Mouse (Mus musculus) cerebellum, adult 8-10 months (tissue): Measurements from ENCODE around the gene Gpx4.
"Not testable (repeated sequence)": the region's sequence is repeated elsewhere in the genome, so short reads cannot be mapped to it uniquely, and the experiment has no call there.

ENCODE experiments used
- DNase-seq: peaks from one replicate; pipeline ENCODE4 v3.0.0; 2022

Gpx4 gene

DNA sequence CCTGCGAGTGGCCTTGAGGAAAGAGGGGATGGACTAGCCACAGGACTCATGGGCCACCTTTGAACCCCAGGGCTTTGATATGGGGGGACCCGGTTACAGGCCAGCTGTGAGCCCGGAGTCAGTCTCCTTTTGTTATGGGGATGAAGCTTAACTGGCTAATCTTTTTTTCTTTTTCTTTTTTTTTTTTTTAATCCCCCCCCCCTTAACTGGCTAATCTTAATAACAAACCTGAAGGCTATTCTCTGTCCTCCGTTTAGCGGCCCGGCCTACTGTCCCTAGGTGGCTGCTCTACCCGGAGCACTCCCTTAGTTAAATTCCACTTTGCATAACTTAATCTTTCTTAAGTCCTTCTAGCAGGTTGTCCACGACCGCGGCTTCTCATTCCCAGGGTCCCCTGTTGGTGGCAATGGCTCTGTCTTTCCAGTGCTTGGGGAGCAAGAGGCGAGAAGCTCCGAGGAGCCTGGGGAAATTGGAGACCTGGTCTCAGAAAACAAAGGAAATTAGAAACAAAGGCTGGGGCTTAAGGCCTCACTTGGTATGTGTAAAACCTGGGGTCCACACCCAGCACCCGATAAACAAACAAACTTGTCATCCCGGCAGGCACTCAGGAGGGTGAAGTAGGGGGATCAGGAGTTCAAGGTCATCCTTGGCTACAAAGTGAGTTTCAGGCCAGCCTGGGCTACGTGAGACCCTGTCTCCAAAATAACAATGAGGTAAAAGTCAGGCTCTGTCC lies 4.1 kb downstream of the Gpx4 start:
- no peak for DNase-seq

GRCm38 (mm10) chr10:80051618-80052373 lies 4.8 kb downstream of the Gpx4 start:
- DNase-seq, result no peak

DNA sequence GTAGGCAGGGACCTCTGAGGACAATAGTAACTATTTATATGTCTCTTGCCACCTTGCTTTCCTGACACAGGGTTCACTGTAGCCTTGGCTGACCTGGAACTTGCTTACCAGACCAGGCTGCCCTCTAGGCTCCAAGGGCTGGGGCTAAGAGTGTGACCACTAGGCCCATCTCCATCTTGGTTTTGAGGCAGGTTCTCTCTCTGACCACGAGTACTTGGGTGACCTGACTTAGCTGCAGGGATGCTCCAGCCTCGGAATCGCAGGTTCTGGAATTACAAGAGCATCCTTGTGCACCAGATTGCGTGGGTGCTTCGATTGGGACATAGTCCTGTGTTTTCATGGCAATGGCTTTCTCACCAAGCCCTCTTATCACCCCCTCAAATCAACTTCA lies 5.4 kb downstream of the Gpx4 start:
- no peak for DNase-seq

- peak; percentile 99 for DNase-seq
Observed at GRCm38 (mm10) chr10:80053259-80053780, 6.4 kb downstream of the Gpx4 start.

DNA sequence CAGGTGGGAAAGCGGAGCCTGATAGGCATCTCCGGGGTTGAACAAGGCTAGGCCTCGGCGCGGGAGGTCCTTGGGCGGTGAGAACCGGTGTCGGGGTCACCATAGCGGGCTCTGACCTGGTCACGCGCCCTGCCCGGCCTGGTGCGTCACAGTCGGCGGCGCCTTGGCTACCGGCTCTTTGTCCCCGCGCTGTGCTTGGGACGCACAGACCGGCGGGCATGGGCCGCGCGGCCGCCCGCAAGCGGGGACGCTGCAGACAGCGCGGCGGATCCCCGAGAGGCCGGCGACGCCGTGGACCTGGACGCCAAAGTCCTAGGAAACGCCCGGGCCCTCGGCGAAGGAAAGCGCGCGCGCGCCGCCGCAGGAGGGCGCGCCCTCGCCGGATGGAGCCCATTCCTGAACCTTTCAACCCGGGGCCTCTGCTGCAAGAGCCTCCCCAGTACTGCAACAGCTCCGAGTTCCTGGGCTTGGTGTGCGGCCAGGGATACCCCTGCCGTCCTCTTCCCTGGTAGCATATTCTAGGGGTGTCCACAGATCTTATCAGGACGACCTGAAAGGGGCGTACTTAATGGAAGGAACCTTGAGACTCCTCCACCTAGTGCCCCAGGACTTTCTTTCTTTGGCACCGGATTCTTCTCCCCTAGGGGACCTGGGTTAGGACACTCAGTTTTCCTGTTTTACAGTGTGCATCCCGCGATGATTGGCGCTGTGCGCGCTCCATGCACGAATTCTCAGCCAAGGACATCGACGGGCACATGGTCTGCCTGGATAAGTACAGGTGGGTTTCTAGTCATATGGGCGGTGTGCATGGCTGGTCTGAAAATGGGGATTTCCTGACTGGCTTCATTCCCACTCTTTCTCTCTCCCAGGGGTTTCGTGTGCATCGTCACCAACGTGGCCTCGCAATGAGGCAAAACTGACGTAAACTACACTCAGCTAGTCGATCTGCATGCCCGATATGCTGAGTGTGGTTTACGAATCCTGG lies 7.2 kb downstream of the Gpx4 start:
- peak; percentile 64 for DNase-seq

GRCm38 (mm10) chr10:80054911-80055310 lies 7.9 kb downstream of the Gpx4 start:
- DNase-seq, result not testable (repeated sequence)

DNA sequence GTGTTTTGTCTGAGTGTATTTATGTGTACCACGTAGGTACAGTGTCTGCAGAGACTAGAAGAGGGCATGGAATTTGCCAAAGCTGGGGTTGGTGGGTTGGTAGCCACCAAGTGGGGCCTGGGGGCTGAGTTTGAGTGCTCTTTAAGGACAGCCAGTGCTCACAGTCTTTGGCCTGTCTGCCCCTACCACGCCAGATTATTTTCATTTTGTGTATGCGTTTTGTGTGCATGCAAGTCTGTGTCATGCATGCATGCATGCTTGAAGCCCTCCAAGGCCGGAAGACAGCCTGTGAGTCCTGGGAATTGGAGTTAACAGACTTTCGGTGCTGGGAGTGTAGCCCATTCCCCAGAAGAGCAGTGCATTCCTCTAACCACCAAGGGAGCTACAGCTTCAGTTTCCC lies 8.4 kb downstream of the Gpx4 start:
- no peak for DNase-seq

DNA sequence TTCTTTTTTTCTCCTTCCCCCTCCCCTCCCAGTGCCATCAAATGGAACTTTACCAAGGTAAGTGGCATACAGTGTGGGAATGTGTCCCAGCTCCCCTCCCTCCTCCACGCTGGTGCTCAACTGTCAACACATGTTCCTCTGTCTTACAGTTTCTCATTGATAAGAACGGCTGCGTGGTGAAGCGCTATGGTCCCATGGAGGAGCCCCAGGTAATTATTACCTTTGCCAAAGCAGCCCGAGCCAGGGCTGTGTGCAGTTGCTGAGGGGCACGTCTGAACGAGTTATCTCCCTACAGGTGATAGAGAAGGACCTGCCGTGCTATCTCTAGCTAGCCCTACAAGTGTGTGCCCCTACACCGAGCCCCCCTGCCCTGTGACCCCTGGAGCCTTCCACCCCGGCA lies 8.9 kb downstream of the Gpx4 start:
- DNase-seq, result no peak

DNA sequence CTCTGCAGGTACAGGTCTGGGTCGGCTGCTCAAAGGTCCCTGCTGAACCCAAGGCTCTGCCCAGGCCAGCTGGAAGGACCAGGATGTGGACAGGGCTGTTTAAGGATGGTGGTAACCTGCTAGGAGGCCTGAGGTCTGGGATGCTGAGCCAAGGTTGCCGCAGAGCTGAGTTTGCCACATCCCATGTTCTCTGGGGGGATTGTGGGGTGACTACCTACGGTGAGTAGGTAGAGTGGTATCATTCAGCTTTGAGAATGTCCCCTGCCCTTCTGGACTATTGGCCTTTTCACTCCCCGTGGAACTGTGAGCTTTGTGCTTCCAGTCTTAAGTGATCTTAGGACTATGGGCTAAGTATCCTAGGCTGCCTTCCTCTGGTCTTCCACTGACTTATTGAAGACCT lies 9.5 kb downstream of the Gpx4 start:
- DNase-seq, result no peak

GRCm38 (mm10) chr10:80056976-80057682 lies 10.2 kb downstream of the Gpx4 start:
- no peak for DNase-seq

DNA sequence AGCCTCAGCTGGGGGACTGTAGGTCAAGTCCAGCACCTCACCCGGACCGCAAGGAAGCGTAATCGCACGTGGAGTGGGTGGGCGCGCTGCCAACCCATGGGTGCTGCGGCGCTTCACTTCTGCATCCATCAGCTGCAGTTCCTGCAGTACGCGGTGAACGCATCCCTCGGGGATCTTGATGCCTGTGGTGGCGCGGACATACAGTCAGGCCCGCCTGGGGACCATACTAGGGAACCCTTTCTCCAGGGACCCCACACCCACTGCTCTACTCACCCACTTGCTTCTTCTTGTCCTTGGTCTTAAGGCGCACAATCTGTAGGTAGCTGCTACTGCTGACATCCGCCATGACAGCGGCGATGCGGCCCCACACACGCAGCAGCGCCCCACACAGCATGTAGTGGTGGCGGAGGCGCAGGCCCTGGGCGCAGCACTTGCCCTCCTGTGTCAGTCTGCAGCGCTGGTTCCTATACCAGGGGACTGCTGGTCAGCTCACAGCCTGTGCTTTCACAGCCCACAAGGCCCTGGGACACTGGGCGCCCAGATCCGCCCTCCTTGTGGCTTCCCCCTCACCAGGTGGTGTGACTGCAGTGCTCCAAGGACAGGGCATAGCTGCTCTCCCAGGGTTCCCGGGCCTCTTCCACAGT lies 10.8 kb downstream of the Gpx4 start:
- DNase-seq, result no peak

DNA sequence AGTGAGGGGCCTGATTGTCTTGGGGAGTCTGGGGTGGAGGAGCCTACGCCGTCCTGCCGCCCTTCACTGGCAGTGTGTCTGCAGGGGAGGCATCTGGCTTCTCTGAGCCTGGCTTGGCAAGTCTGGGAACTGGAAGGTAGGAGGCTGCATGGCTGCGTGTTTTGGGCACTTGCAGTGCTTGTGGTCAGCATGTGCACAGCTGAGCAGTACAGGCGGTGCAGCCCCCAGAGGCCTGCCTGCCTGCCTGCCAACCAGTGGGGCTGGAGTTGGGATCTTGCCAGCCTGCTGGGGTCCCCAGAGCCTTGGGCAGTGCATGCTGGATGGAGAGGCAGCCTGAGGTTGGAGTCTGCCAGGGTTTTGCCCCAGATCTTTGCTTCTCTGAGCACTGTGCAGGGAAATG lies 16.1 kb downstream of the Gpx4 start:
- no peak for DNase-seq

- no peak for DNase-seq
Observed at GRCm38 (mm10) chr10:80063877-80064650, 17.1 kb downstream of the Gpx4 start.

- no peak for DNase-seq
Observed at GRCm38 (mm10) chr10:80069251-80069650, 22.3 kb downstream of the Gpx4 start.

GRCm38 (mm10) chr10:80069948-80070450 lies 23.0 kb downstream of the Gpx4 start:
- DNase-seq, result no peak

GRCm38 (mm10) chr10:80070837-80071515 lies 24.0 kb downstream of the Gpx4 start:
- DNase-seq, result peak; percentile 79

- no peak for DNase-seq
Observed at GRCm38 (mm10) chr10:80071516-80071900, 24.5 kb downstream of the Gpx4 start.

DNA sequence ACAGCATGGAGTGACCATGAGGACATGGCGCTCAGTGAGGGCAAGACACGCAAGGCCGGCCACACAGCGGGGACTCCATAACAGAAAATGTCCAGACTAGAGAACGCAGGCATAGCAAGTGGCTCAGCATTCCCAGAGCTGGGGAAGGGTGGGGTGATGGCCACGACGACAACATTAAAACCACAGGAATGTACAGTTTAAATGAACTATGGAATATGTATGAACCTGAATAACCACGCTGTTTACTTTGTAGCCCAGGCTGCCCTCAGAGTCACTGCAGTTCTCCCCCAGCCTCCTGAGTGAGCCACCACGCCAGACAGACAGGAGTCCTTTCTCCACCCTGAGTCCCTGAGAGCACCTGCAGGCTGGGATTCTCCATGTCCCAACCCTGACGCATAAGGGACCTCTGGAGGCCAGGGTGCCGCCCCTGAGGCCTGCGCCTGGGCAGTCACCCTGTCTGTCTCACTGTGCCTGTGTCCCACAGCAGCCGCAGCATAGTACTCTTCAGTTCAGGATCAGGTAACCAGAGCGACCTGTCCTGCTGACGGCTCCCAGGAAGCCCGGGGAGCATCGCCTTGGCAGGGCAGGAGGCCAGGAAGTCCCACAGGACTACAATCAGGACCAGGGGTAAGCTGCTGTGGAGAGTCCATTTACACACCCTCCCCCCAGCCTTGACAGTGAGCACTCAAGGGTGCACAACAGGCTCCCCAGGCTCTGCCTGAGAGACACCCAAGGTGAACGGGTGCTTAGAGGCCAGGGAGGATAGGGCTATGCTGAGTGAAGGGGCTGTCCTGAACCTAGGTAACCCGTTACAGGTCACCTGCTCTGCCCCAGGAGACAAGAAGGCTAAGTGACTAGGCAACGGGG lies 25.9 kb downstream of the Gpx4 start:
- DNase-seq, result no peak
